Mouse (Mus musculus): Measurements from ENCODE around the gene Wdr74.

DNA sequence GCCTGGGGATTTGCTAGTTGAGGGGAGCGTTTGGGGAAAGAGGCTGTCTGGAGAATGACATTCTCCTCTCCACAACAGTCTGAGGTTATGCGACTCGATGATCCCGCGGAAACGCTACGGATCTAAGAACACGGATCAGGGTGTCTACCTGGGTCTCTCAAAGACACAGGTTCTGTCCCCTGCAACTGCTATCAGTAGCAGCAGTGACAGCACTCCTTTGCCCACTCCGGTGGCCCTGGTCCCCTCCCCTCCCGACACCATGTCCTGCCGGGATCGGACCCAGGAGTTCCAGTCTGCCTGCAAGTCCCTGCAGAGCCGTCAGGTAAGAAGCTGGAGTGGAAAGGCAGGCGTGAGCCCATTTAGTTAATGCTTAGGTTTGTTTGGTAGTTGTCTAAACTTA, 6.5 kb downstream of the Wdr74 start:
- TF ChIP-seq POLR2A (IDR thresholded peaks at IDR 0.05; ENCODE audit: borderline replicate concordance, insufficient read depth, low read length) (no peak), CTCF (IDR thresholded peaks at IDR 0.05; ENCODE audit: borderline replicate concordance, insufficient read depth, low read depth, low read length) (no peak)
